Comparison of ENCODE assay signal across 21 mouse cellular contexts in genomic region chr2:20654598-20655340, GRCm38 (mm10).
DNase-seq lines count a peak whose midpoint lies in the region; ATAC-seq and TF ChIP-seq lines count a peak whose summit lies in the region.
"Had no signal": no experiment of that assay in that cellular context is flagged by ENCODE, and none has a peak within 500 bp of the region (broad histone marks: within the 10 kb centered on the region; RNA-seq: fewer than 3 reads in every experiment).

No protein-coding gene starts in this region.

- no peaks in the 10 kb centered on the region for H3K9me3 ChIP-seq in kidney, postnatal 0 days (replicated peaks; ENCODE audit: low read length)
- no peaks in the 10 kb centered on the region for H3K9me3 ChIP-seq in embryonic facial prominence, embryonic 14.5 days (ENCODE audit: control insufficient read depth, low read length)
- H3K9me3 ChIP-seq: forebrain, embryonic 12.5 days; limb, embryonic 13.5 days; liver, embryonic 13.5 days; midbrain, embryonic 12.5 days had no signal

- H3K4me3 ChIP-seq in kidney, postnatal 0 days (replicated peaks; ENCODE audit: low read depth, low read length) = no peak overlapping the region
- H3K4me3 ChIP-seq in embryonic facial prominence, embryonic 14.5 days (ENCODE audit: low read depth, low read length) = no peak overlapping the region
- H3K4me3 ChIP-seq: forebrain, embryonic 12.5 days; left cerebral cortex, adult 2 months; limb, embryonic 13.5 days; liver, embryonic 13.5 days; midbrain, embryonic 12.5 days had no signal

- 47% methylated on average over 9 of the region's 9 CpGs for WGBS in kidney, postnatal 0 days
- 35% methylated on average over 9 of the region's 9 CpGs for WGBS in embryonic facial prominence, embryonic 14.5 days

- intact Hi-C loops in left cerebral cortex, postnatal 4 days (cut with DNase I) = no loop called here

- H3K9ac ChIP-seq in kidney, postnatal 0 days (ENCODE audit: low read depth, low read length) = no peak overlapping the region
- no peak overlapping the region for H3K9ac ChIP-seq in embryonic facial prominence, embryonic 14.5 days (ENCODE audit: low read depth, low read length)
- H3K9ac ChIP-seq: forebrain, embryonic 12.5 days; hindbrain, embryonic 14.5 days; limb, embryonic 13.5 days; liver, embryonic 13.5 days; midbrain, embryonic 12.5 days had no signal

- peak; percentile 11 for DNase-seq in embryo, embryonic 10 days (ENCODE audit: low spot score)
- no peak for DNase-seq in embryo, embryonic 9.5 days (ENCODE audit: extremely low spot score)
- DNase-seq in kidney, postnatal 0 days (ENCODE audit: low spot score) = peak; percentile 21
- no peak for DNase-seq in kidney, adult 11 months
- peak; percentile 95 for DNase-seq in ZHBTc4 (ENCODE audit: low read depth, low spot score)
- peak; percentile 54 for DNase-seq in embryonic facial prominence, embryonic 14.5 days (ENCODE audit: low spot score)
- no peak for DNase-seq in left cerebral cortex, postnatal 4 days
- no peak for DNase-seq in left cerebral cortex, adult 9 months (ENCODE audit: low spot score in 2 of 2)
- DNase-seq: adrenal gland, postnatal 14 days; cerebellum, adult 8-10 months; cerebellum, postnatal 36 days; gastrocnemius, postnatal 36 days; liver, embryonic 13.5 days; lung, adult 2 months; lung, postnatal 14 days had no signal

- no peaks in the 10 kb centered on the region for H3K36me3 ChIP-seq in kidney, postnatal 0 days (ENCODE audit: insufficient read depth, low read length)
- no peaks in the 10 kb centered on the region for H3K36me3 ChIP-seq in embryonic facial prominence, embryonic 14.5 days (ENCODE audit: control insufficient read depth, insufficient read depth, low read length)
- H3K36me3 ChIP-seq: forebrain, embryonic 12.5 days; limb, embryonic 13.5 days; liver, embryonic 13.5 days; midbrain, embryonic 12.5 days had no signal

- no peak for TF ChIP-seq CTCF in kidney, postnatal 0 days (IDR thresholded peaks at IDR 0.05; ENCODE audit: low read depth)

- H3K4me1 ChIP-seq in kidney, postnatal 0 days (replicated peaks; ENCODE audit: insufficient read depth, low read length) = peaks cover 8% of the 10 kb centered on the region; the same call in 1 of the 2 replicates
- peaks cover 13% of the 10 kb centered on the region for H3K4me1 ChIP-seq in embryonic facial prominence, embryonic 14.5 days (ENCODE audit: control insufficient read depth, insufficient read depth, low read length)
- H3K4me1 ChIP-seq: liver, embryonic 13.5 days had no signal

- no peak for ATAC-seq in kidney, postnatal 0 days (replicated peaks; ENCODE audit: low FRiP score, low read depth)
- peak; percentile 37; the same call in 1 of the 2 replicates for ATAC-seq in embryonic facial prominence, embryonic 14.5 days (ENCODE audit: low read depth)
- ATAC-seq: inflammation-experienced regulatory T-cells, adult 6 months had no signal

- no peak overlapping the region for H3K27ac ChIP-seq in kidney, postnatal 0 days
- no peak overlapping the region for H3K27ac ChIP-seq in embryonic facial prominence, embryonic 14.5 days (replicated peaks; ENCODE audit: low read depth, low read length)
- H3K27ac ChIP-seq: forebrain, embryonic 12.5 days; hindbrain, embryonic 14.5 days; left cerebral cortex, adult 2 months; limb, embryonic 13.5 days; liver, embryonic 13.5 days; midbrain, embryonic 12.5 days had no signal

- H3K4me2 ChIP-seq in kidney, postnatal 0 days (ENCODE audit: low read length) = no peak overlapping the region
- no peak overlapping the region for H3K4me2 ChIP-seq in embryonic facial prominence, embryonic 14.5 days (ENCODE audit: low read depth, low read length)
- H3K4me2 ChIP-seq: forebrain, embryonic 12.5 days; hindbrain, embryonic 14.5 days; limb, embryonic 13.5 days; liver, embryonic 13.5 days; midbrain, embryonic 12.5 days had no signal

- H3K27me3 ChIP-seq in kidney, postnatal 0 days (ENCODE audit: insufficient read depth, low read length) = no peaks in the 10 kb centered on the region
- no peaks in the 10 kb centered on the region for H3K27me3 ChIP-seq in embryonic facial prominence, embryonic 14.5 days (replicated peaks; ENCODE audit: control insufficient read depth, insufficient read depth, low read length)
- H3K27me3 ChIP-seq: forebrain, embryonic 12.5 days; limb, embryonic 13.5 days; liver, embryonic 13.5 days; midbrain, embryonic 12.5 days had no signal

Comparison
In these comparisons a context has a peak if more than half of its experiments do, and no peak if none do; other contexts are left out.
1. DNase-seq: peak in embryo, embryonic 10 days (single experiment), kidney, postnatal 0 days (single experiment), ZHBTc4 (single experiment) and embryonic facial prominence, embryonic 14.5 days (single experiment); none in embryo, embryonic 9.5 days (single experiment), kidney, adult 11 months (single experiment), left cerebral cortex, postnatal 4 days (single experiment) and left cerebral cortex, adult 9 months (0 of 2).